ENCODE assay signal across 8 mouse cellular contexts in the genomic region with DNA sequence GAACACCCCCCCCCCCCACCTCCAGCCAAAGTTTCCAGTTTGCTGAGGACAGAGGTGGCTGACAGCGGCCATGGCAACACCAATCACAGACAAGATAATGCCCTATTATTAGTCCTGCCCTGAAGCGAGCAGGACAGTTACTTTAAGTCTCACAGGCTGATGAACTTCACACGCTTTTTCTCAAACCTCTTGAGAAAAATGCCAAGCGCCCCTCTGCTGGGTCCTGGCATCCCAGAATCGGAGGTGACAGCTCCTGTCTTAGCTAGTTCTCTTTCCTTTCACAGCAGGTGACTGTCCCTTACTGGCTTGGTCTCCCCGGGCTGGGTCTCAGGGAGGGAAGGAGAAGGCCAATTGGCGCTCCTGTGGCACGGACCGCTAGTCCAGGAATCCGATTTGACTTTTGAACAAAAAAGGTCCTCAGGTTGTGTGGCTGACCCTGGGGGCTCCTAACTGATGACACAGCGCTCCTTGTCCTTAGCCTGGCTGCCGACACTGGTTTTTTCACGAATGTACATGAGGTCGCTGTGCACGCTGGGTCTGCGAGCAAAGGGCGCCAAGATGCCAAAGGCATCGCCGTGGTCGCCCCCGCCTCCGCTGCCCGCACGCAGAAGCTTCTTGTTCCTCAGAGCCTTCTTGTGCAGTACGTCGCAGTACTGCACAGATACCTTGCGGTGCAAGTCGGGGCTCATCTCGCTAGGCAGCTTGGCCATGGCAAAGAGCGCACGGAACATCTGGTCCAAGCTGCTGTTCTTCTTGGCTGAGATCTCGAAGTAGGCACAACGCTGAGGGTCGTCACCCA. TPM values are rescaled to one million over a fixed set of nuclear protein-coding genes. Genes with fewer than 3 reads are reported as not detected.
DNase-seq lines count a peak whose midpoint lies in the region; ATAC-seq and TF ChIP-seq lines count a peak whose summit lies in the region.

No protein-coding gene starts in this region.

- H3ac ChIP-seq in C2C12 (ENCODE audit: control insufficient read depth, insufficient read length, low read depth), result no peak overlapping the region

- peaks cover 11% of the 10 kb centered on the region for H3K27me3 ChIP-seq in heart, embryonic 10.5 days (ENCODE audit: insufficient read depth, poor library complexity, severe bottlenecking)
- H3K27me3 ChIP-seq in C2C12 (ENCODE audit: control insufficient read depth, insufficient read depth, insufficient read length), result no peaks in the 10 kb centered on the region
- peaks cover 29% of the 10 kb centered on the region for H3K27me3 ChIP-seq in hindbrain, embryonic 14.5 days (ENCODE audit: control insufficient read depth, insufficient read depth, low read length)
- H3K27me3 ChIP-seq in midbrain, embryonic 14.5 days (ENCODE audit: control insufficient read depth, insufficient read depth, low read length), result peaks cover 21% of the 10 kb centered on the region

- peaks cover 78% of the 10 kb centered on the region for H3K4me1 ChIP-seq in heart, embryonic 10.5 days
- H3K4me1 ChIP-seq in hindbrain, embryonic 14.5 days (replicated peaks; ENCODE audit: control insufficient read depth, insufficient read depth, low read length), result peaks cover 23% of the 10 kb centered on the region
- H3K4me1 ChIP-seq in midbrain, embryonic 14.5 days (ENCODE audit: control insufficient read depth, insufficient read depth, low read length), result peaks cover 19% of the 10 kb centered on the region

- no peaks in the 10 kb centered on the region for H3K9me3 ChIP-seq in heart, embryonic 10.5 days
- H3K9me3 ChIP-seq in hindbrain, embryonic 14.5 days (ENCODE audit: control insufficient read depth, low read length), result no peaks in the 10 kb centered on the region
- no peaks in the 10 kb centered on the region for H3K9me3 ChIP-seq in midbrain, embryonic 14.5 days (ENCODE audit: control insufficient read depth, low read length)

- peak overlapping the region; percentile 70 for H3K4me3 ChIP-seq in heart, embryonic 10.5 days
- no peak overlapping the region for H3K4me3 ChIP-seq in C2C12 (ENCODE audit: insufficient read depth, poor library complexity, severe bottlenecking)
- H3K4me3 ChIP-seq in hindbrain, embryonic 14.5 days (replicated peaks; ENCODE audit: low read length), result peak overlapping the region; percentile 38
- peak overlapping the region; percentile 37 for H3K4me3 ChIP-seq in midbrain, embryonic 14.5 days (replicated peaks; ENCODE audit: low read depth, low read length)

- peak overlapping the region; percentile 88 for H3K4me2 ChIP-seq in hindbrain, embryonic 14.5 days (replicated peaks)
- H3K4me2 ChIP-seq in midbrain, embryonic 14.5 days (ENCODE audit: low read length), result peak overlapping the region; percentile 81

- 5% methylated on average over 34 of the region's 34 CpGs for WGBS in heart, embryonic 10.5 days
- 7% methylated on average over 34 of the region's 34 CpGs for WGBS in hindbrain, embryonic 14.5 days
- WGBS in midbrain, embryonic 14.5 days, result 5% methylated on average over 34 of the region's 34 CpGs

- no peak for DNase-seq in heart, embryonic 10.5 days (ENCODE audit: low spot score)
- DNase-seq in heart, adult 8-10 months (ENCODE audit: low spot score), result no peak
- peak; percentile 50 for DNase-seq in embryo, embryonic 10.5 days (ENCODE audit: low spot score)
- peak; percentile 32 for DNase-seq in hindbrain, embryonic 14.5 days (ENCODE audit: low spot score)
- DNase-seq in midbrain, embryonic 14.5 days, result peak; percentile 41
- DNase-seq in ovary, adult 18-20 months (ENCODE audit: low spot score), result no peak
- no peak for DNase-seq in layer of hippocampus, adult 11-12 months (ENCODE audit: low spot score)

- no peak for ATAC-seq in hindbrain, embryonic 14.5 days (ENCODE audit: low FRiP score)
- ATAC-seq in midbrain, embryonic 14.5 days (ENCODE audit: low FRiP score, low TSS enrichment), result no peak

- H3K27ac ChIP-seq in heart, embryonic 10.5 days, result peak overlapping the region; percentile 88
- H3K27ac ChIP-seq in hindbrain, embryonic 14.5 days, result no peak overlapping the region
- no peak overlapping the region for H3K27ac ChIP-seq in midbrain, embryonic 14.5 days (replicated peaks; ENCODE audit: low read depth, low read length)

- H3K36me3 ChIP-seq in heart, embryonic 10.5 days, result peaks cover 21% of the 10 kb centered on the region
- H3K36me3 ChIP-seq in C2C12 (ENCODE audit: control insufficient read depth, insufficient read depth), result peaks cover 20% of the 10 kb centered on the region
- peaks cover 19% of the 10 kb centered on the region for H3K36me3 ChIP-seq in hindbrain, embryonic 14.5 days (replicated peaks; ENCODE audit: control insufficient read depth, insufficient read depth)
- H3K36me3 ChIP-seq in midbrain, embryonic 14.5 days (ENCODE audit: control insufficient read depth, insufficient read depth, low read length), result peaks cover 14% of the 10 kb centered on the region

- H3K9ac ChIP-seq in hindbrain, embryonic 14.5 days, result peak overlapping the region; percentile 35
- no peak overlapping the region for H3K9ac ChIP-seq in midbrain, embryonic 14.5 days (replicated peaks; ENCODE audit: low read length)

- H3K79me3 ChIP-seq in C2C12 (ENCODE audit: low read depth), result peaks cover 1% of the 10 kb centered on the region

- peaks cover 15% of the 10 kb centered on the region for H3K79me2 ChIP-seq in C2C12 (ENCODE audit: control insufficient read depth, insufficient read depth)

- no peak for TF ChIP-seq CTCF in C2C12 (IDR thresholded peaks at IDR 0.05; ENCODE audit: control insufficient read depth, insufficient read depth, insufficient read length)

TF ChIP-seq in C2C12, 6 proteins besides CTCF, POLR2A, EP300 and RAD21:
- TF ChIP-seq MYOG (IDR thresholded peaks at IDR 0.05; ENCODE audit: control insufficient read depth, extremely low read depth, insufficient read length), result no peak
- TF ChIP-seq MAX (IDR thresholded peaks at IDR 0.05), result peak; percentile 27
- TF ChIP-seq MYOD1 (IDR thresholded peaks at IDR 0.05; ENCODE audit: control insufficient read depth, insufficient read length, low read depth), result no peak
- no peak for TF ChIP-seq FOSL1 (IDR thresholded peaks at IDR 0.05; ENCODE audit: insufficient read depth, low read length, poor library complexity, severe bottlenecking)
- no peak for TF ChIP-seq CEBPB (IDR thresholded peaks at IDR 0.05; ENCODE audit: low read depth)
- TF ChIP-seq USF1 (IDR thresholded peaks at IDR 0.05; ENCODE audit: low read depth), result no peak

RNA-seq across cellular contexts. Expression of a gene that starts 1.2 kb away (rescaled TPM):
- polyA plus RNA-seq in heart, embryonic 10.5 days (2016; fragmentation: Nextera tagmentation; extraction: Ambion mirVana), result 12.2 and 17.4 TPM in 2 replicates
- 1 to 10 TPM; 3.8 to 8.3 (median 5.3) TPM for total RNA-seq in heart, adult 8-10 months (2022)
- polyA plus RNA-seq in C2C12 (2012; fragmentation: generic; extraction: Trizol), result 0.16 TPM
- polyA plus RNA-seq in hindbrain, embryonic 14.5 days (2014; fragmentation: Nextera tagmentation; extraction: Ambion mirVana), result 0.97 and 1.3 TPM in 2 replicates
- polyA plus RNA-seq in midbrain, embryonic 14.5 days (2014; fragmentation: Nextera tagmentation; extraction: Ambion mirVana), result 0.51 and 1.0 TPM in 2 replicates

RNA-seq across cellular contexts. Expression of a gene that starts 15.6 kb away (rescaled TPM):
- polyA plus RNA-seq in heart, embryonic 10.5 days (2016; fragmentation: Nextera tagmentation; extraction: Ambion mirVana), result 51.8 and 55.6 TPM in 2 replicates
- 10 to 100 TPM; 24.0 to 33.6 (median 30.4) TPM for total RNA-seq in heart, adult 8-10 months (2022)
- polyA plus RNA-seq in C2C12 (2012; fragmentation: generic; extraction: Trizol), result 38.9 TPM
- 32.7 and 36.1 TPM in 2 replicates for polyA plus RNA-seq in hindbrain, embryonic 14.5 days (2014; fragmentation: Nextera tagmentation; extraction: Ambion mirVana)
- polyA plus RNA-seq in midbrain, embryonic 14.5 days (2014; fragmentation: Nextera tagmentation; extraction: Ambion mirVana), result 30.7 and 31.4 TPM in 2 replicates

Comparison
In these comparisons a context has a peak if more than half of its experiments do, and no peak if none do; other contexts are left out.
1. DNase-seq: peak in embryo, embryonic 10.5 days (single experiment), hindbrain, embryonic 14.5 days (single experiment) and midbrain, embryonic 14.5 days (single experiment); none in heart, embryonic 10.5 days (single experiment), heart, adult 8-10 months (single experiment), ovary, adult 18-20 months (single experiment) and layer of hippocampus, adult 11-12 months (single experiment).